Mouse (Mus musculus) adrenal gland, postnatal 0 days (tissue): ENCODE measurements around the gene Rheb. TPM values are rescaled to one million over a fixed set of nuclear protein-coding genes. Genes with fewer than 3 reads are reported as not detected.

ENCODE experiments used
- polyA plus RNA-seq: library from polyadenylated mRNA; unstranded; fragments of >200 nt; fragmentation: Nextera tagmentation; extraction: Ambion mirVana; gene quantifications from 2 replicates; pipeline ENCODE4 v1.2.1, GENCODE M21; 2015

The Rheb gene
- polyA plus RNA-seq, result 214 and 223 TPM in 2 replicates

GRCm38 (mm10) chr5:24842274-24843102 lies at the start of gene Rheb:
Gene Rheb (minus strand): TSS chr5:24842624.

GRCm38 (mm10) chr5:24757816-24758215 lies 84.6 kb downstream of the Rheb start, which contains the start of gene Crygn:
Gene Crygn (minus strand): TSS chr5:24758008.

Other genes starting within 250 kb of the Rheb start
- gene Smarcd3, start 218.2 kb downstream of the Rheb start, polyA plus RNA-seq, result 14.8 and 15.4 TPM in 2 replicates
- 32.9 and 48.7 TPM in 2 replicates for gene Nub1, start 157.1 kb downstream of the Rheb start, polyA plus RNA-seq
- gene Wdr86, start 111.9 kb downstream of the Rheb start, polyA plus RNA-seq, result 6.1 and 9.7 TPM in 2 replicates
- gene Crygn, start 84.6 kb downstream of the Rheb start, polyA plus RNA-seq, result 4.6 and 6.3 TPM in 2 replicates